Mouse (Mus musculus): ENCODE measurements around the gene Pccb. TPM values are rescaled to one million over a fixed set of nuclear protein-coding genes. Genes with fewer than 3 reads are reported as not detected.

Pccb gene
- polyA plus RNA-seq, 1 experiment: 16.1 TPM

GRCm38 (mm10) chr9:100978666-100979065, 56.0 kb downstream of the Pccb start:
- Histone ChIP-seq H3K9me3 (replicated peaks; ENCODE audit: control insufficient read depth, insufficient read depth, low read length, poor library complexity, severe bottlenecking) (no peaks in the 10 kb centered on the region; the same call in 1 of the 2 replicates), H3K27ac (ENCODE audit: insufficient read depth, low read length) (no peak overlapping the region), H3K27me3 (ENCODE audit: control insufficient read depth, insufficient read depth, low read length, poor library complexity, severe bottlenecking) (no peaks in the 10 kb centered on the region), H3K9ac (ENCODE audit: low read depth, poor library complexity, severe bottlenecking) (no peak overlapping the region), H3K36me3 (ENCODE audit: control insufficient read depth, insufficient read depth, low read length, poor library complexity, severe bottlenecking) (no peaks in the 10 kb centered on the region), H3K4me1 (ENCODE audit: control insufficient read depth, insufficient read depth, low read length) (no peaks in the 10 kb centered on the region), H3K4me3 (ENCODE audit: low read depth, low read length) (no peak overlapping the region)
- TF ChIP-seq CTCF (IDR thresholded peaks at IDR 0.05; ENCODE audit: low read depth, low read length) (no peak), EP300 (IDR thresholded peaks at IDR 0.05; ENCODE audit: insufficient read depth, low read depth, low read length) (no peak), POLR2A (IDR thresholded peaks at IDR 0.05; ENCODE audit: insufficient read depth, low read length) (no peak)

GRCm38 (mm10) chr9:100969461-100969860, 65.2 kb downstream of the Pccb start:
- TF ChIP-seq POLR2A (IDR thresholded peaks at IDR 0.05; ENCODE audit: insufficient read depth, low read length): no peak
- TF ChIP-seq CTCF (IDR thresholded peaks at IDR 0.05; ENCODE audit: low read depth, low read length): no peak
- TF ChIP-seq EP300 (IDR thresholded peaks at IDR 0.05; ENCODE audit: insufficient read depth, low read depth, low read length): no peak
- Histone ChIP-seq H3K27me3 (ENCODE audit: control insufficient read depth, insufficient read depth, low read length, poor library complexity, severe bottlenecking) (no peaks in the 10 kb centered on the region), H3K4me3 (ENCODE audit: low read depth, low read length) (peak overlapping the region; percentile 55), H3K27ac (ENCODE audit: insufficient read depth, low read length) (no peak overlapping the region), H3K9ac (ENCODE audit: low read depth, poor library complexity, severe bottlenecking) (no peak overlapping the region), H3K36me3 (ENCODE audit: control insufficient read depth, insufficient read depth, low read length, poor library complexity, severe bottlenecking) (no peaks in the 10 kb centered on the region), H3K9me3 (replicated peaks; ENCODE audit: control insufficient read depth, insufficient read depth, low read length, poor library complexity, severe bottlenecking) (no peaks in the 10 kb centered on the region; the same call in 1 of the 2 replicates), H3K4me1 (ENCODE audit: control insufficient read depth, insufficient read depth, low read length) (peaks cover 1% of the 10 kb centered on the region)

GRCm38 (mm10) chr9:100964106-100964505, 70.6 kb downstream of the Pccb start:
- no peak overlapping the region for H3K9ac ChIP-seq (ENCODE audit: low read depth, poor library complexity, severe bottlenecking)
- peak overlapping the region; percentile 51; the same call in 1 of the 2 replicates for H3K27ac ChIP-seq (ENCODE audit: insufficient read depth, low read length)
- H3K4me1 ChIP-seq (ENCODE audit: control insufficient read depth, insufficient read depth, low read length): peaks cover 3% of the 10 kb centered on the region
- H3K9me3 ChIP-seq (replicated peaks; ENCODE audit: control insufficient read depth, insufficient read depth, low read length, poor library complexity, severe bottlenecking): no peaks in the 10 kb centered on the region
- no peak overlapping the region for H3K4me3 ChIP-seq (ENCODE audit: low read depth, low read length)
- H3K27me3 ChIP-seq (ENCODE audit: control insufficient read depth, insufficient read depth, low read length, poor library complexity, severe bottlenecking): no peaks in the 10 kb centered on the region
- TF ChIP-seq EP300 (IDR thresholded peaks at IDR 0.05; ENCODE audit: insufficient read depth, low read depth, low read length) (no peak), CTCF (IDR thresholded peaks at IDR 0.05; ENCODE audit: low read depth, low read length) (no peak), POLR2A (IDR thresholded peaks at IDR 0.05; ENCODE audit: insufficient read depth, low read length) (no peak)
- no peaks in the 10 kb centered on the region for H3K36me3 ChIP-seq (ENCODE audit: control insufficient read depth, insufficient read depth, low read length, poor library complexity, severe bottlenecking)

GRCm38 (mm10) chr9:100963428-100963912, 71.2 kb downstream of the Pccb start:
- no peaks in the 10 kb centered on the region for H3K27me3 ChIP-seq (ENCODE audit: control insufficient read depth, insufficient read depth, low read length, poor library complexity, severe bottlenecking)
- no peak overlapping the region for H3K9ac ChIP-seq (ENCODE audit: low read depth, poor library complexity, severe bottlenecking)
- H3K9me3 ChIP-seq (replicated peaks; ENCODE audit: control insufficient read depth, insufficient read depth, low read length, poor library complexity, severe bottlenecking): no peaks in the 10 kb centered on the region
- H3K4me3 ChIP-seq (ENCODE audit: low read depth, low read length): no peak overlapping the region
- TF ChIP-seq EP300 (IDR thresholded peaks at IDR 0.05; ENCODE audit: insufficient read depth, low read depth, low read length) (no peak), CTCF (IDR thresholded peaks at IDR 0.05; ENCODE audit: low read depth, low read length) (no peak), POLR2A (IDR thresholded peaks at IDR 0.05; ENCODE audit: insufficient read depth, low read length) (no peak)
- no peaks in the 10 kb centered on the region for H3K36me3 ChIP-seq (ENCODE audit: control insufficient read depth, insufficient read depth, low read length, poor library complexity, severe bottlenecking)
- peaks cover 3% of the 10 kb centered on the region for H3K4me1 ChIP-seq (ENCODE audit: control insufficient read depth, insufficient read depth, low read length)
- H3K27ac ChIP-seq (ENCODE audit: insufficient read depth, low read length): no peak overlapping the region

- Histone ChIP-seq H3K27ac (ENCODE audit: insufficient read depth, low read length) (no peak overlapping the region), H3K9ac (ENCODE audit: low read depth, poor library complexity, severe bottlenecking) (no peak overlapping the region), H3K27me3 (ENCODE audit: control insufficient read depth, insufficient read depth, low read length, poor library complexity, severe bottlenecking) (no peaks in the 10 kb centered on the region), H3K4me3 (ENCODE audit: low read depth, low read length) (no peak overlapping the region), H3K36me3 (ENCODE audit: control insufficient read depth, insufficient read depth, low read length, poor library complexity, severe bottlenecking) (no peaks in the 10 kb centered on the region), H3K4me1 (ENCODE audit: control insufficient read depth, insufficient read depth, low read length) (peaks cover 3% of the 10 kb centered on the region), H3K9me3 (replicated peaks; ENCODE audit: control insufficient read depth, insufficient read depth, low read length, poor library complexity, severe bottlenecking) (no peaks in the 10 kb centered on the region)
- TF ChIP-seq EP300 (IDR thresholded peaks at IDR 0.05; ENCODE audit: insufficient read depth, low read depth, low read length) (no peak), CTCF (IDR thresholded peaks at IDR 0.05; ENCODE audit: low read depth, low read length) (no peak), POLR2A (IDR thresholded peaks at IDR 0.05; ENCODE audit: insufficient read depth, low read length) (no peak)
Measured at GRCm38 (mm10) chr9:100962903-100963427, 71.7 kb downstream of the Pccb start.

- no peak overlapping the region for H3K4me3 ChIP-seq (ENCODE audit: low read depth, low read length)
- no peak overlapping the region for H3K9ac ChIP-seq (ENCODE audit: low read depth, poor library complexity, severe bottlenecking)
- no peak overlapping the region for H3K27ac ChIP-seq (ENCODE audit: insufficient read depth, low read length)
- TF ChIP-seq CTCF (IDR thresholded peaks at IDR 0.05; ENCODE audit: low read depth, low read length) (no peak), POLR2A (IDR thresholded peaks at IDR 0.05; ENCODE audit: insufficient read depth, low read length) (no peak), EP300 (IDR thresholded peaks at IDR 0.05; ENCODE audit: insufficient read depth, low read depth, low read length) (no peak)
- no peaks in the 10 kb centered on the region for H3K27me3 ChIP-seq (ENCODE audit: control insufficient read depth, insufficient read depth, low read length, poor library complexity, severe bottlenecking)
- no peaks in the 10 kb centered on the region for H3K4me1 ChIP-seq (ENCODE audit: control insufficient read depth, insufficient read depth, low read length)
- H3K36me3 ChIP-seq (ENCODE audit: control insufficient read depth, insufficient read depth, low read length, poor library complexity, severe bottlenecking): peaks cover 5% of the 10 kb centered on the region
- no peaks in the 10 kb centered on the region for H3K9me3 ChIP-seq (replicated peaks; ENCODE audit: control insufficient read depth, insufficient read depth, low read length, poor library complexity, severe bottlenecking)
Measured at GRCm38 (mm10) chr9:100951481-100951880, 83.2 kb downstream of the Pccb start.

Data from ES-Bruce4 (cell line).